Mouse (Mus musculus) c-Kit-positive CD71-positive TER-119-positive erythroid progenitor cells, embryonic 14.5 days (primary cell): ENCODE data around the gene Bms1.

Experiments used
- DNase-seq: peaks from one replicate; pipeline ENCODE4 v3.0.0-alpha.2; 2013; ENCODE audit warnings: low spot score

The Bms1 gene

GRCm38 (mm10) chr6:118419050-118419920 lies at the start of gene Bms1:
TSS of gene Bms1 (minus strand) at chr6:118419474.
- peak; percentile 91 for DNase-seq

GRCm38 (mm10) chr6:118462069-118462705 lies 42.9 kb upstream of the Bms1 start:
- no peak for DNase-seq

- no peak for DNase-seq
Observed at GRCm38 (mm10) chr6:118457726-118458125, 38.5 kb upstream of the Bms1 start.

GRCm38 (mm10) chr6:118455042-118455631 lies 35.9 kb upstream of the Bms1 start, which contains the start of gene Zfp248:
TSS of gene Zfp248 (minus strand) at chr6:118455528.
- peak; percentile 68 for DNase-seq

- DNase-seq = no peak
Observed at GRCm38 (mm10) chr6:118454452-118454851, 35.2 kb upstream of the Bms1 start.

GRCm38 (mm10) chr6:118431502-118431901 lies 12.2 kb upstream of the Bms1 start:
- no peak for DNase-seq

GRCm38 (mm10) chr6:118426666-118427065 lies 7.4 kb upstream of the Bms1 start:
- no peak for DNase-seq

- DNase-seq = peak; percentile 42
Observed at GRCm38 (mm10) chr6:118410428-118410827, 8.8 kb downstream of the Bms1 start.

GRCm38 (mm10) chr6:118408510-118408909 lies 10.8 kb downstream of the Bms1 start:
- no peak for DNase-seq

GRCm38 (mm10) chr6:118406421-118406820 lies 12.9 kb downstream of the Bms1 start:
- no peak for DNase-seq

GRCm38 (mm10) chr6:118390746-118391145 lies 28.5 kb downstream of the Bms1 start:
- DNase-seq = no peak

- DNase-seq = no peak
Observed at GRCm38 (mm10) chr6:118385962-118386361, 33.3 kb downstream of the Bms1 start.

GRCm38 (mm10) chr6:118381234-118381633 lies 38.0 kb downstream of the Bms1 start:
- no peak for DNase-seq

GRCm38 (mm10) chr6:118380630-118381029 lies 38.6 kb downstream of the Bms1 start:
- DNase-seq = no peak

GRCm38 (mm10) chr6:118379451-118380167 lies 39.7 kb downstream of the Bms1 start:
- DNase-seq = peak; percentile 37

- no peak for DNase-seq
Observed at GRCm38 (mm10) chr6:118377611-118378010, 41.7 kb downstream of the Bms1 start.

- DNase-seq = no peak
Observed at GRCm38 (mm10) chr6:118376023-118376422, 43.3 kb downstream of the Bms1 start.

GRCm38 (mm10) chr6:118375457-118375856 lies 43.8 kb downstream of the Bms1 start:
- DNase-seq = no peak

GRCm38 (mm10) chr6:118375026-118375425 lies 44.2 kb downstream of the Bms1 start:
- no peak for DNase-seq

GRCm38 (mm10) chr6:118373294-118373693 lies 46.0 kb downstream of the Bms1 start:
- no peak for DNase-seq

GRCm38 (mm10) chr6:118372794-118373193 lies 46.5 kb downstream of the Bms1 start:
- DNase-seq = no peak

GRCm38 (mm10) chr6:118367502-118367901 lies 51.8 kb downstream of the Bms1 start:
- no peak for DNase-seq
